Mouse (Mus musculus): ENCODE measurements at regions not wholly inside any gene's neighbourhood (a gene's known extent, or its start where the extent isn't known, plus 50 kb on each side); places are given as distances from the start of the nearest gene placed in this dataset.

DNA sequence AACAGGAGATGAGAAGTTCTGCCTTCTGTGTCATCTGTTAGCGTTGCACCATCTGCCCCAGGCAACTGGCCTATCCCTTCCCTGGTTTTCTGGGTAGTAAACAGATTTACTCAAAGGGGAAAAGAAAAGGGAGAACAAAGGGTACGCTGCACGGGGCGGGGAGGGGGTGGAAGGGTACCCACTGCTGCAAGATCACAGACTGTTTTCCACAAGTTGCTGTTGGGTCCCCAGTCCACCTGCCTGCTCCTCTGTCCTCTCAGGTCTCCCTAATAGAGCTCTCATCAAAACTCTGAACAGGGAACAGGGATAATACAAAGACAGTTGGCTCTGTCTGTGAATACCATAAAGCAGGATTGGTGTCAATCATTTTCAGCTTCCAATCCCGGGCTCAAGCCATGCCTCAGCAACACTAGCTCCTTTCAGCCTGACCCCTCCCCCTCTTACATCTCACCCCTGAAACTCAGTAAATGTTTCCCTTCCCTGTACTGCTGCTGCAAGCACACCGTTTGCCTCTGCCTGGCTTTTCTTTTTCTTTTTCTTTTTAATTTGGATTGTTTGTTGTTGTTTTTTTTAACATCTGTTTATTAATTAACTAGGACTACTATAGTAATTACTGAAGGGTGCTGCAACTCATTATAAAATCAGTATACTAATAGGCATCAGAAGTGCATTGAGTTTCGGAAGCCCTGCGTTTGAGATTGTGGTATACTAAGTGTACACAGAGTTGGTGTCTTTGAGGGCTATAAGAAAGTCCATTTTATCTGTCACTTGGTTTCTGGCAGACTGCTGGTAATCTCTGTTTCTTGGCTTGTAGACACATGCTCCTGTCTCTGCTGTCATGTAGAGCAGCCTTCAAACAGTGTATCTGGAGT, 244.0 kb upstream of the Cited2 start:
- no peak overlapping the region for H3K9ac ChIP-seq
- no peaks in the 10 kb centered on the region for H3K9me3 ChIP-seq (replicated peaks)
- no peaks in the 10 kb centered on the region for H3K27me3 ChIP-seq
- no peak overlapping the region for H3K4me2 ChIP-seq
- 50% methylated on average over 8 of the region's 8 CpGs for WGBS
- no peaks in the 10 kb centered on the region for H3K36me3 ChIP-seq
- H3K4me3 ChIP-seq = no peak overlapping the region
- peaks cover 5% of the 10 kb centered on the region; the same call in 1 of the 2 replicates for H3K4me1 ChIP-seq (replicated peaks)
- no peak for ATAC-seq (replicated peaks; ENCODE audit: insufficient number of reproducible peaks, insufficient read depth, low FRiP score, low read depth)
- no peak overlapping the region for H3K27ac ChIP-seq

- 41% methylated on average over 4 of the region's 4 CpGs for WGBS
- no peak overlapping the region for H3K4me2 ChIP-seq
- H3K4me1 ChIP-seq (replicated peaks) = no peaks in the 10 kb centered on the region; the same call in 1 of the 2 replicates
These were observed 240.3 kb upstream of the Cited2 start for GRCm38 (mm10) chr10:17482751-17483150.

GRCm38 (mm10) chr10:17485049-17485449, 238.0 kb upstream of the Cited2 start:
- Histone ChIP-seq H3K36me3 (no peaks in the 10 kb centered on the region), H3K4me1 (replicated peaks) (no peaks in the 10 kb centered on the region; the same call in 1 of the 2 replicates), H3K9ac (no peak overlapping the region), H3K9me3 (replicated peaks) (no peaks in the 10 kb centered on the region), H3K27me3 (no peaks in the 10 kb centered on the region), H3K27ac (no peak overlapping the region), H3K4me2 (no peak overlapping the region), H3K4me3 (no peak overlapping the region)
- ATAC-seq (replicated peaks; ENCODE audit: insufficient number of reproducible peaks, insufficient read depth, low FRiP score, low read depth) = no peak
- 68% methylated on average over 5 of the region's 5 CpGs for WGBS

More at GRCm38 (mm10) chr10:17482751-17483150, 240.3 kb upstream of the Cited2 start:
- Histone ChIP-seq H3K27ac (no peak overlapping the region), H3K4me3 (no peak overlapping the region), H3K36me3 (no peaks in the 10 kb centered on the region), H3K9me3 (replicated peaks) (no peaks in the 10 kb centered on the region), H3K27me3 (no peaks in the 10 kb centered on the region), H3K9ac (no peak overlapping the region)
- ATAC-seq (replicated peaks; ENCODE audit: insufficient number of reproducible peaks, insufficient read depth, low FRiP score, low read depth) = no peak

DNA sequence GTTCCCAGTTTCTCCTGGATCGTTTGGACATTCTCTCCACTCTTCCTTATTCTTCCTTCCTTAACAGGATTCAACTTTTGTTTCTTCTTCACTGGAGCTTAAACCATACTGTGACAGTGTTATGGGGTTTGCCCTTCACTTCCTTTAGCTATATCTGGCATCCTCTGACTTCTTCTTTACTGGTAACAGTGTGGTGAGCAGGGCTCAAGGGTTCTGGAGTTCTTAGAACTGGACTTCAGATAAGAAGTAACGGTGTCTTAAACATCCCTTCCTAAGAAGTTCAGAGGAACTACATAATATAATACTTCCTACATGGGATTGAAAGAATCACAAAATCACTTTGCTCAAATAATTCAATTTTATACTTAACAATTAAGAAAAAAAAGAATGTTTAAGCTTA, 237.5 kb upstream of the Cited2 start:
- Histone ChIP-seq H3K36me3 (no peaks in the 10 kb centered on the region), H3K4me1 (replicated peaks) (no peaks in the 10 kb centered on the region; the same call in 1 of the 2 replicates), H3K9ac (no peak overlapping the region), H3K4me3 (no peak overlapping the region), H3K9me3 (replicated peaks) (no peaks in the 10 kb centered on the region), H3K27ac (no peak overlapping the region), H3K4me2 (no peak overlapping the region), H3K27me3 (no peaks in the 10 kb centered on the region)
- no peak for ATAC-seq (replicated peaks; ENCODE audit: insufficient number of reproducible peaks, insufficient read depth, low FRiP score, low read depth)
- 65% methylated on average over 2 of the region's 2 CpGs for WGBS

- 81% methylated on average over 3 of the region's 3 CpGs for WGBS
- H3K4me3 ChIP-seq = no peak overlapping the region
- H3K36me3 ChIP-seq = no peaks in the 10 kb centered on the region
- H3K9ac ChIP-seq = no peak overlapping the region
- no peaks in the 10 kb centered on the region; the same call in 1 of the 2 replicates for H3K4me1 ChIP-seq (replicated peaks)
- no peak for ATAC-seq (replicated peaks; ENCODE audit: insufficient number of reproducible peaks, insufficient read depth, low FRiP score, low read depth)
- H3K27ac ChIP-seq = no peak overlapping the region
- H3K4me2 ChIP-seq = no peak overlapping the region
- no peaks in the 10 kb centered on the region for H3K9me3 ChIP-seq (replicated peaks)
- H3K27me3 ChIP-seq = no peaks in the 10 kb centered on the region
These were observed 237.0 kb upstream of the Cited2 start for GRCm38 (mm10) chr10:17486011-17486410.

- no peaks in the 10 kb centered on the region for H3K27me3 ChIP-seq
- no peak overlapping the region for H3K4me3 ChIP-seq
- H3K9ac ChIP-seq = no peak overlapping the region
- no peak overlapping the region for H3K27ac ChIP-seq
- no peak overlapping the region for H3K4me2 ChIP-seq
- H3K4me1 ChIP-seq (replicated peaks) = no peaks in the 10 kb centered on the region; the same call in 1 of the 2 replicates
- WGBS = 89% methylated on average over 5 of the region's 5 CpGs
- ATAC-seq (replicated peaks; ENCODE audit: insufficient number of reproducible peaks, insufficient read depth, low FRiP score, low read depth) = no peak
- H3K9me3 ChIP-seq (replicated peaks) = no peaks in the 10 kb centered on the region
- H3K36me3 ChIP-seq = no peaks in the 10 kb centered on the region
These were observed 235.6 kb upstream of the Cited2 start for GRCm38 (mm10) chr10:17487460-17487859.

DNA sequence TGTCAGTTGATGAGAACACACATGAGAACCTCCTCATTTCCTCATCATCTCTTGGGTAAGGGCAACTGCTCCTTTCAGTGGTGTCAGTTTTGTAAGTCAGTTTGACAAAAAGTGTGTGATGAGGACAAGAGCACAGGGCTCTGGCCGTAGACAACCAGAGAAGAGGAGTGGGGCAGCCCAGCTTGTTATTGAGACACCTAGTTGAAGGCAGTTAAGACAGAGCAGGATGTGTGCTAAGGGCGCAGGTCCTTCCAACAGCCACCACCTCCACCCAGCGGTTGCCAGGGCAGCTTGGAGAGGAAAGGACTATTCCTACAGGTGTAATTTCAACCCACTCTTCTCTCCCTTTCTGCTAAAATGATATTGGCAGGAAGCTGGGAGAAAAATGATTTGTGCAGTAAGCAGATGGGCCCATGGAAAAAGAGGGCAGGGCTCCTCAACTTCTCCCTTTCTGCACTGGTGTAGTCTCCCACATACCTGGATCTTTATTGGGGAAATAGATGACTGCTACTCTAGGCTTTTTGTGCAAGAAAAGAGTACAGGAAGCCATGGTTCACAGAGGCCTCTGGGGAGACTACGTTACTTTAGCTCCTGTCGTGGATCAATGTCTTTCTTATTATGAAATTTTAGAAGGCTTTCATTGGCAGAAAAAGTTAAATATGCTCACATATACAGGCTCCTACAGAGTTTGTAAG, 231.3 kb upstream of the Cited2 start:
- H3K36me3 ChIP-seq = no peaks in the 10 kb centered on the region
- 86% methylated on average over 5 of the region's 5 CpGs for WGBS
- no peak overlapping the region for H3K4me2 ChIP-seq
- H3K4me1 ChIP-seq (replicated peaks) = 0 out of 2 replicates have a peak, but pooled peaks cover 3% of the 10 kb centered on the region
- H3K27me3 ChIP-seq = no peaks in the 10 kb centered on the region
- no peak overlapping the region for H3K4me3 ChIP-seq
- H3K9me3 ChIP-seq (replicated peaks) = no peaks in the 10 kb centered on the region
- no peak for ATAC-seq (replicated peaks; ENCODE audit: insufficient number of reproducible peaks, insufficient read depth, low FRiP score, low read depth)
- H3K27ac ChIP-seq = no peak overlapping the region
- no peak overlapping the region for H3K9ac ChIP-seq

DNA sequence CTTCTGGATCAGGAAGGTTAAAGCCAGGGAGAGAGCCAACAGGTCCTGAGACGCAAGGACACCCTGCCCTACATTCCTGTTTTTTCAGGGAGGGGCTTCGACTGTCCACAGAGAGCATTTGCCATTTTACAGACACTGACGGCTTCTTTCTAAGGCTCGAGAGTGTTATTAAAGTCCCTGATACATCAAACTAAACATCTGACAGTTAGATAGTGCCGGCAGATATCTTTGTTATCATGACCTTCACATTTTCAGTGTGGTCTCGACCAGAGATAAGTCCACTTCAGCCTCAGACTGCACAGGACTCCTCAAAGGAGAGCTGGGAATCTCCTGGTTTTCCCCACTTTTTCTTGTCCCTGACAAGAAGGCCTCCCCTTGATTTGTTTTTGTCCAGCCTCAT, 229.9 kb upstream of the Cited2 start:
- Histone ChIP-seq H3K36me3 (no peaks in the 10 kb centered on the region), H3K4me3 (no peak overlapping the region), H3K27me3 (no peaks in the 10 kb centered on the region), H3K4me1 (replicated peaks) (0 out of 2 replicates have a peak, but pooled peaks cover 3% of the 10 kb centered on the region), H3K27ac (no peak overlapping the region), H3K9ac (no peak overlapping the region), H3K4me2 (no peak overlapping the region), H3K9me3 (replicated peaks) (no peaks in the 10 kb centered on the region)
- ATAC-seq (replicated peaks; ENCODE audit: insufficient number of reproducible peaks, insufficient read depth, low FRiP score, low read depth) = no peak
- 33% methylated on average over 6 of the region's 6 CpGs for WGBS

GRCm38 (mm10) chr10:17496831-17497230, 226.2 kb upstream of the Cited2 start:
- Histone ChIP-seq H3K4me2 (no peak overlapping the region), H3K9me3 (replicated peaks) (peaks cover under 1% of the 10 kb centered on the region; the same call in 1 of the 2 replicates), H3K27me3 (no peaks in the 10 kb centered on the region), H3K27ac (no peak overlapping the region), H3K36me3 (no peaks in the 10 kb centered on the region), H3K4me3 (no peak overlapping the region), H3K4me1 (replicated peaks) (0 out of 2 replicates have a peak, but pooled peaks cover 3% of the 10 kb centered on the region), H3K9ac (no peak overlapping the region)
- no peak for ATAC-seq (replicated peaks; ENCODE audit: insufficient number of reproducible peaks, insufficient read depth, low FRiP score, low read depth)
- 45% methylated on average over 3 of the region's 3 CpGs for WGBS

GRCm38 (mm10) chr10:17510626-17511193, 212.3 kb upstream of the Cited2 start:
- H3K4me3 ChIP-seq = no peak overlapping the region
- H3K9me3 ChIP-seq (replicated peaks) = no peaks in the 10 kb centered on the region
- no peaks in the 10 kb centered on the region; the same call in 1 of the 2 replicates for H3K4me1 ChIP-seq (replicated peaks)
- H3K4me2 ChIP-seq = no peak overlapping the region
- no peaks in the 10 kb centered on the region for H3K27me3 ChIP-seq
- WGBS = 69% methylated on average over 4 of the region's 4 CpGs
- H3K9ac ChIP-seq = no peak overlapping the region
- no peaks in the 10 kb centered on the region for H3K36me3 ChIP-seq
- no peak overlapping the region for H3K27ac ChIP-seq
- no peak for ATAC-seq (replicated peaks; ENCODE audit: insufficient number of reproducible peaks, insufficient read depth, low FRiP score, low read depth)

DNA sequence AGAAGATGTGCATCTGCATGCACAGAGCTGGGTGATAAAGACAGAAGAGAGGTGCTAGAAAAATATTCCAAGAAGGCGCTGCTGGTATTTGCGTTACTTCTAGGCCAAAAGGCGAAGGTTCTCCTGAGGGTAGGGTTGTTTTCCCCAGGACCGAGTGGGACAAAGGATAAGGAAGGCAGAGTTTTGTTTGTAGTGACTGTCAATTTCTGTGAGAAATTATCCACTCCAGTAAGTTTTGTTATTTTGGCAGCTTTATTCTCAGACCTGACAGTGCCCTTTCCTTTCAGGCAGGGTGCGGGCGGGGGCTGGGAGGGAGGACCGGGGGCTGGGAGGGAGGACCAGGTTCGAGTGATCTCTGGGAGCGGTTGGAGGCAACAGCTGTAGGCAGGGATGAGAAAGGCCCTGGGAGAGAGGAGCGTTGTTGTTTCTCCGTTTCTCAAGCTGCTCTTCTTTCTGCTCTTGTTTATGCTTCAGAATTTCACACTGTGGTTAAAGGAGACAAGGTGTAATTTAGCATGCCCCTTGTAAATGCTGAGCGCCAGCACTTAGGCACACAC, 211.2 kb upstream of the Cited2 start:
- no peak overlapping the region for H3K9ac ChIP-seq
- ATAC-seq (replicated peaks; ENCODE audit: insufficient number of reproducible peaks, insufficient read depth, low FRiP score, low read depth) = no peak

More for the DNA sequence above, 211.2 kb upstream of the Cited2 start:
- H3K9me3 ChIP-seq (replicated peaks) = no peaks in the 10 kb centered on the region
- H3K4me2 ChIP-seq = no peak overlapping the region
- no peaks in the 10 kb centered on the region for H3K27me3 ChIP-seq
- H3K36me3 ChIP-seq = no peaks in the 10 kb centered on the region
- no peaks in the 10 kb centered on the region; the same call in 1 of the 2 replicates for H3K4me1 ChIP-seq (replicated peaks)
- H3K4me3 ChIP-seq = no peak overlapping the region
- no peak overlapping the region for H3K27ac ChIP-seq
- 48% methylated on average over 12 of the region's 12 CpGs for WGBS

Measured in heart, embryonic 15.5 days (tissue).